Mouse (Mus musculus) induced T-regulatory cell, adult 2 months (primary cell): ENCODE measurements at regions not wholly inside any gene's neighbourhood (a gene's known extent, or its start where the extent isn't known, plus 50 kb on each side); places are given as distances from the start of the nearest gene placed in this dataset.

Experiments
- DNase-seq: peaks from one replicate; pipeline ENCODE4 v3.0.0-alpha.2; 2012; ENCODE audit warnings: low read depth

DNA sequence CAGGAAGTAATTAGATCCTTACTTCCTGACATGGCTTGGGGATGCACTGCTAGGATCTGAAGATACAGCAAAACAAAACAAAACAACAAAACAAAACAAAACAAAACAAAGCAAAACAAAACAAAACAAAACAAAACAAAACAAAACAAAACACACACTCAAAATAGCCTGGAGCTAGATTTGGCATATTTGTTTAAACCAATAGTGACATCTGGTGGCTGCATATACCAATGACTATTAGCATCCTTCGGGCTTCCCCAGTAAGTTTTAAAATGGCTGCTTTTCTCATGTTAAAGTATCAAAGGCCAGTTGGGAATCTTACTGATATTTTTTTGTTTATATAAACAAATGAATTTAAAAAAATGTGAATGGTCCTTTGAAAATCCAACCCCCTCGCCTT is 52.9 kb upstream of the Ica1 start:
- peak; percentile 67 for DNase-seq

DNA sequence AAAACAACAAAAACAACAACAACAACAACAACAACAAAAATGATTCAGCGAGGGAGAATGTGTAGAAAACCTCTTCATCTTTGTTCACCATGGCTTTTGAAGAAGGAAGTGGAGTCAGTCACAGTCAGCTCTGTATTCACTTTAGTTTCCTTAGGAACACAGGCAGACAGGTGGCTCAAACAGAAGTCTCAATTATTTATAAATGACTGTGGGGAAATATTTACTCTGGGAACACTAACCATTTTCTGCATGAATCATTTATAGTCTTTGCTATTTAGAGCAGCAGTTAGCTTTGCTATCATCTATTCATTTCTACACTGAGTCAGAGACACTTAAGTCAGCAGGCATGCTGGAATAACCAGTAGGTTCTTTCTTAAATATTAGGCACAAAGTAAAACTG is 54.6 kb upstream of the Ica1 start:
- no peak for DNase-seq

DNA sequence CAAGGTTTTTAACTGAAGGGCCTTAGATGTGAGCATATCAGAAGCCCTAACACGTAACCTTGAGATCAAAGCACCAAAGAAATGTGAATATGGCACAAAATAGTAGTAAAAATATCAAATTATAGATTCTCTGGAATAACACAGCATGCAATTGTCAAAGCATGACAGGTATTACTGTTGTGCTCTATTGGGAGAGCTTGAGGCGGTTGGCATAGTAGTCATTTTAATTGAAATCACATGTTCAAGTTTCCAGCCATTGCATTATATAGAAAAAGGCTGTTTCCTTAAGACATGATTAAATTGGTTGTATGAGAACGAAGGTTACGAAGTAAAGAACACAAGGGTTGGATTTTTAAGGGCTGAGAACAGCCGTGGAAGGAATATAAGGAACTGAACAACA is 75.4 kb upstream of the Ica1 start:
- no peak for DNase-seq

DNA sequence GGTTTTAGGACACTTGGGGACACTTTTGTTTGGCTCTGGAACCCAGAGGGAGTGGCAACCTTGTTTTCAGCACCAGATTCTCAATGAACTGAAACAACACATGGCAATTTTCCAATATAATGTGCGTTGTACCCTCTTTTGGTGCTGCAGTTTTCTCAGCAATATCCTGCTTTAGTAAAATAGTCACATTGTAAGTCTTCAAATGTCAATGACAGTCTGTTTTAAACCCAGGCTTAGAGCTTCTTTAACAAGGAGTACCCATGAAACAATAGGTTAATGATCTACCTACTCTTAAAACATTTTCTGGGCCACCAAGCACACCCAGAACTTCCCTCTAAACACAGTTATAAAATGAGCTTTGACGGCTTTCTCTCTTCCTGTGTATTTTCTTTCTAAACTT is 82.3 kb upstream of the Ica1 start:
- no peak for DNase-seq

DNA sequence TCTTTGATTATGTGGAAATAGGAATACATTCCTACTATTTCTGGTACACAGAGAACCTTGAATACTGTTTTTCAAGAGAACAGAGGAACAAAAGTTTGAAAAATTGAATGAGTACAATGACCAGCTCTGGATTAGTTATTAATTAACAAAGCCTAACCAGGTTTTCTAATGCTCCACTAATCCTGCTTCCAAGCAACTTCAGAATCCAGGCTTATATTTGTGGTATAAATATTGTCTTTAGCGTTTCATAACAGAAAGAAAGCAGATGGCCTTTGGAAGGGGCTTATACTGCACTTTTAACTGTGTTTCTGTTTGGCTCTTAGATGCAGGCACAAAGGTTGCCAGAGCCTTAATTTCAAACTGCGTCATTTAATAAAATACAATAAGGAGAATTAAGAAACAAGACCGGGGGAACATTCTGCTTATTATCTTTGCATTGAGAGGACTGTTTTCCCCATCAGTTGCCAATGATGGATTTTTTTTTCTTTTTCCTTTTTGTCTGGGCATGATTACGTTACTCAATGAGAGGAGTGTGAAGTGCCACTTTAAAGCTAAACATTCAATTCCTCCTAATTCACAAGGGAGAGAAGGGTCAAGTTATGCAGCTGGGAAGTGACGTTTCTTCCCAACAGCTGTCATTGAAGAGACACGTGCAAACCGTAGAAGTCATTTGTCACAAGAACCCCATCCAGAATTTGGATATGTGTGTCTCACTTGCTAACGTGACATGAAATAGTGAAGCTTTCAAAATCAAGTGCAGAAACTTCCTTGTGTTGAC is 84.2 kb upstream of the Nxph1 start:
- no peak for DNase-seq

DNA sequence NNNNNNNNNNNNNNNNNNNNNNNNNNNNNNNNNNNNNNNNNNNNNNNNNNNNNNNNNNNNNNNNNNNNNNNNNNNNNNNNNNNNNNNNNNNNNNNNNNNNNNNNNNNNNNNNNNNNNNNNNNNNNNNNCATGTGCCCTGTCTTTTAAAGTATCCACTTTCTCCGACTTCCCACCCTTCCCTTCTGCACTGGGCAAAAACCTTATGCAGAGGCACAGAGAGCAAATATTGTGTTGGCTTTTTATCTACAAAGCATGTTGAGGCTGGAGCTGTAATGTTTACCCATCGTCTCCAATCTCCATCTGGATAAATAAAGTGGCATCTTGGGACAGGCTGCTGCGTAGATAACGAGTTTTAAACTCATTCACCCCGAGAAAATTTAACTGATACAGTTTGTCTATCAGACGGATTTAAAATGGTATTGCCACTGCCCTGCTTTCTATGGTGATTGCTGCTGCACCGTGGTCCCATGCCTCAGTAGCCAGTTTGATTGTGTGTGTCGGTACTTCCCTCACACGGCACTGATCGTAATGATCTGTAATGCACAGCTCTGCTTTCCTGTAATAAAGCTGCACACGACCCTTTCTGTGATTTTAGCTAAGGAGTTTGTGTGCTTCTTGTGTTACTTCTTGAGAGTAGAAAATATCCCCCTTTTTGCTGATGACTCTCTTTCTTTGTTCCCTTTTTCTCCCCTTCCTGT is 70.7 kb upstream of the Nxph1 start:
- DNase-seq, result no peak

DNA sequence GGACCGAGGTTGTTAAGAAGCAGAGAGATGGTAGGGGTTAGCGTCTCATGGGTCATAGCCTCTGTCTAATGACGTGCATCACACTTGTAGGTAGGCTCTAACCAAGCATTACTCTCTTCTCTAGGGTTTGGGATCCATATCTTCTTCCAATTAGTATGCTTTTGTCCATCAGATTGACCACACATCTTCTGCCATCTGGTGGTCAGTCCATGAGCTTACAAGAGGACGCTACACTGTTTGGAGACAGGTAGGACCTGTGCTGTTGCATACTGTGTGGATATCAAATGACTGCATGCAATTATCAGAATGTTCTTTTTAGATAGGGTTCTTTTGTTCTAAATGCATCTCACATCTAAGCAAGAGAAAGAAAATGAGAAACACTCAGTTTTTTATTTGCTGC is 54.6 kb upstream of the Nxph1 start:
- no peak for DNase-seq

DNA sequence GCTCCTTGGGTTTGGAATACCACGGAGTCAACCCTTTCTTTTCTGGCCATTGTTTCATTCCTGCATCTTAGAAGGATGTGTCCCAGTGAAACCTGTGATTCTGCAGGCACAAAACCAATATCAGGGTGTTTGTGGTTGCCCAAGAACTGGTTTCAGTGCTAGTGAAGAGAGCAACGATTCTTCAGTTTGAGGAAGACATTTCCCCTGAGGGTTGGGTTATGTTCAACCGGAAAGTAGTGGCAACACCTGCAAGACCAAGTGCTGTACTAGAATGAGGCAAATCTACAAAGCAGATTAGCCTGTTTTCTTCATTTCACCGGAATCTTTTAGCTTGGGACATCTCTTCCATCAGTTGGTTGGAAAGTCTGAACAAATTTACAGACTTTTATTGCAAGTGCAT is 52.1 kb upstream of the Nxph1 start:
- no peak for DNase-seq

DNA sequence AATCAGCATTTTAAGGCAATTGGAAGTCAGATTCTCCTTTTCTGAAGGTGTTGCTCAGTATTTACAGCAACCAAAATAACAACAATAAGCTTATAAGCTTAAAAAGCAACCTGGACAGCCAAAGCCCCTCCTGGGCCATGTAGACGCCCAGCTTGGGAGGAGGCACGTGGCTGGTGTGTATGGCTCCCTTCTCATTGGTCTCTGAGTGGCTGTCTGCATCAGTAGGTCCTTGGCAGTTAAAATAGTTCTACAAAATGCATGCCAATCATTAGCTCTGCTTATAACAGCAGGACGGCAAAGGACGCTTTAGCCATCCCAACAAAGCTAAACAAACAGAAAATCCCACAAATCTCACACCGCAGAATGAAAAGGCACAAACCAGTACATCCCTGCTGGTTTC is 51.4 kb upstream of the Nxph1 start:
- no peak for DNase-seq

DNA sequence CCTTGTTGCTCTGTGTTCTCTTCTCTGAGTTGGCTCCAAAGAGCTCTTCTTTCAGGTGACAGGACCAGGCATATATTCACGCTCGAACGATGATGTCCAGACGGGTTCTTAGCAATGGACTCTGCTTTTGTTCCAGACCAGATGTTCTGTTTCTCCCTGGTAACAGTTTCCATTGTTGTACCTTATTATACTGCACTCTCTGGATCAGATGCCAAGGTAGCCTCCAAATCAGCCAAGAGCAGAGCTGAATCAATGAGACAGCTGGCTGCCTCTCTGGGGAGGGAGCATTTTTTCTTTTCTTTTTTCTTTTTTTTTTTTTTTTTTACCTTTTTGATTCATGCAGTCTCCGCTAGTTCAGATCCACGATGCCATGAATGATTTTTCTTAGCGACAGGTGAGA is 50.9 kb upstream of the Nxph1 start:
- no peak for DNase-seq

DNA sequence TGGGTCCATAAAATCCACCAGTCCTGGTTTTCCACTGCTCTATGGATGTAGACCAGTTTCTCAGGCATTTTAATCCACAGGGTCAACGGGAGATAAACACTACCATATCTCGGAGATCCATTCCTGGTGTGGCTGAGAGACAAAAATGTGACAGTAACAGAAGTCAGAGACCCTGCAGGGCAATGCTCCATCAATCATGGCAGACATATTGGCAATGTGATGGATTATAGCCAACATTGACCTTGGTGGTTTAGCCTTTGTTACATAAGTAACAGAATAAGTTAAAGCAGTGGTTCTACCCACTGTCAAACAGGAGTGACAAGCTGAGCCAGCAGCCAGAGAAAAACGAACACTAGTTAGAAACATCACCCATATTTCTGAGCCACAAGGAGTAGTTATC is 50.0 kb upstream of the Nxph1 start:
- DNase-seq, result no peak
